Mouse (Mus musculus): ENCODE data around the gene Lats2.

- TF ChIP-seq POLR2A (IDR thresholded peaks at IDR 0.05; ENCODE audit: low read depth, low read length) (no peak), CTCF (IDR thresholded peaks at IDR 0.05; ENCODE audit: borderline replicate concordance, insufficient read depth, low read length) (no peak)
Observed at GRCm38 (mm10) chr14:57649501-57649900, 108.7 kb downstream of the Lats2 start.

All from embryonic fibroblast, embryonic 13.5 days (primary cell).